Mouse (Mus musculus): ENCODE measurements around the gene Lrch3.
"Not testable (repeated sequence)": the region's sequence is repeated elsewhere in the genome, so short reads cannot be mapped to it uniquely, and the experiment has no call there.

Gene Lrch3

DNA sequence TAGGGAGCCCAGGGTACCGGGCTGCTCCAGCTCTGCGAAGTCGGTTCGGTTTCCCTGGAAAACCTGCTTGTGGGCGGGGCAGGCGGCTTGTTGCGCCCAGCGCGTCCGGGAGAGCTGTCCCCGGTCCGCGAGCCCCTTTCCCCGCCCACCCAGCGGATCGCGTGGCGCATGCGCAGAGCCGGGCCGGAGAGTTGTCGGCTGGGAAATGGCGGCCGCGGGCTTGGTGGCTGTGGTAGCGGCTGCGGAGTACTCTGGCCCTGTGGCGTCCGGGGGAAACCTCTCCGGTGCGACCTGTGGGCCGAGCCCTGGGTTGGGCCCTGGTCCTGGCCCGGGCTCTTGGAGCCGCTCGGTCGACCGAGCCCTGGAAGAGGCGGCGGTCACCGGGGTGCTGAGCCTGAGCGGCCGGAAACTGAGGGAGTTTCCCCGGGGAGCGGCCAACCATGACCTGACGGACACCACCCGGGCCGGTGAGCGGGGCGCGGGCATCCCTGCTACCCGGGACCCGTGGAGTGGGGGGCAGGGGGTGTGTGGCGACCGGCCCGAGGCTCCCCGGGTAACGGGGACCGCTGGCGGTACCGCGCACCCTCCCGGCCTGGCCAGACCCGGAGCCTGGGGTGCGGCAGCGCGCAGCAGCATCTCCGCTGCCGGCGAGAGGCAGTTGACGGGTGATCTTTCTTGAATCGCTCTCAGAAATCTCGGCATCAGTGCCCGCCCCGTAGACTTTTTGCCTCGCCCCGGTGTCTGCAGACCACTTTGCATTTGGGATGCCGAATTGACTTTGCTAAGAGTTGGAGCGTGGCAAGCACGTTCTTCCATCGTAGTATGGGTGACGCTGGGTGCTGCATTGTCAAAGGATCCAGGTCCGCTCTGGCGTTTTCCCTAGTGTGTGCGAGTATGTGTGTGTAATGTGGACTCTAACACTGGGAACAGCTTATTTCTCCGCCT, at the start of gene Lrch3:
Gene Lrch3 (plus strand): TSS at position 164 of the 945 bp plus-strand sequence.
- DNase-seq (ENCODE audit: low read depth, low spot score), result peak; percentile 81

DNA sequence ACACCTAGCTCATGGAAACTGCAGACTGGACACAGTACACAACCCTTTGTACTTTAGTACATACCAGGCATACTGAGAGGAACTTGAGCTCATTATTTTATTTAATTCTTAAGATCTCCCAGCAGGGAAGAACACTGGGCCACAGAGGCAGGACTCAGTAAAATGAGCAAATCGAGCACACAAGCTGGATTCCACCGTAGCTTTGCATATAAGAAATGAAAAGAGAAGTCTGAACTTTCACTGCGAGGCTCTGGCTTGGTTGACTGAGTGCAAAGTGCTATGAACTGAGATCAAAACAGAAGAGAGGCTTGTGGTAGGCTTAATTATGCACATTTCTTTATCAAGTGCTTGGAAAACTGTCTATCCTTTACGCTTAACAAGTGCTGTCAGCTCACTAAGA, 48.5 kb upstream of the Lrch3 start:
- no peak for DNase-seq (ENCODE audit: low read depth, low spot score)

DNA sequence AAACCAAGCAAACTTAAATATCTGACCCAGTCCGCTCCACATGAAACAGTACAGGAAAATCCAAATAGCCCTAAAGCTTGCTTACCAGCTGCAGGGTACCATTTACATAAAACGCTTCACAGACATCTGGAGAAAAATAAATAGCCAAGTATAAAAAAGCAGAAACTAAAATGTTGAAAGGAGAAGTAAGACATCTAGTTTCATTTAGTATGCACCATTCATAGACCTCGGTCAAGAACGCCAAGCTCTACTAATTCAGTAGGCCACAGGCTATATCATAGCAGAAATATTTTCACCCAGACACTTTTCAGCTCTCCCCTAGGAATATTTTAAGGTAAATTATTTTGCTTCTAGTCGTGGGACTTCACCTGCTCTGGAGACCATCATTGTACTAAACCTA, 47.2 kb upstream of the Lrch3 start:
- no peak for DNase-seq (ENCODE audit: low read depth, low spot score)

DNA sequence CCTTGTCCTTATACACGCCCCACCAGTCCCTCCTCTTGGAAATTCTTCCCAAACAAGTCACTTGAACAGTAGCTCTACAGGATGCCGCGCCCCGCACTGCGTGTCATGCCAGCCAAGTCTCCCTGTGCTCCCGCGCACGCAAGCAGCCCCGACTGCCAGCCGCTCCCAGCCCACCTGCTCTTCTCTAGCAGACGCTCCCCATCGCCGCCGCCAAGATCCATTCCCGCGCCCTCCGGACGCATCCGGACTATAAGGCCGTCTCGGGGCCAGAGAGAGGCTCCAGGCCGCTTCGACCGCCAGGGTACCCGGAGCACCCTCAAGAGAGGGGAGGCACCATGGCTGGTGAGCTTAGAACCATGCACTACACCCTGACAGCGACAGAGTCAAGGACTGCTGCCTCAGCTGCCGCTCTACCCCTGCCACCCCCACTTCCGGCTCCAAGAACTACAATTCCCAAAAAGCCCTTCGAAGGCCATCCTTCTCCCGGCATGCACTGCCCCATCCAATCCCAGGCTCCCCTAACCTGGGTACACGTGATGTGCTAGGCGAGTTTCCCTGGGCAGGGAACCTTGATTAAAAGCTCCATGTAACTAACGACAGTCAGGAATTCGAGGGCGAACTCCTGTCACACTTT, 45.9 kb upstream of the Lrch3 start:
- DNase-seq (ENCODE audit: low read depth, low spot score), result peak; percentile 80

DNA sequence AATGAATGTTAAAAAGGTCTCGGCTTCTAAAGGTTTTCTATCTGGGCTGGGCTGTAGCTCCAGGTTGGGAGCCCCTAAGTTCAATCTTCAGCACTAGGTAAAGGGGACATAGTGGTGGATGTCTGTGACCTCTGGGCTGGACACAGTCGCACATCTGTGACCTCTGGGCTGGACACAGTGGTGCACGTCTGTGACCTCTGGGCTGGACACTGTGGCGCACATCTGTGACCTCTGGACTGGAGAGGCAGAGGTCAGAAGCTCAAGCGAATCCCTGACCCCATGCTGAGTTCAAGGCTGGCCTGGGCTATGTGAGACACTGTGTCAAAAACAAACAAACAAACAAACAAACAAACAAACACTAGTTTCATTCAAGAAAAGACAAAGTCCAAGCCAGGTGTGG, 43.7 kb upstream of the Lrch3 start:
- DNase-seq (ENCODE audit: low read depth, low spot score), result no peak

DNA sequence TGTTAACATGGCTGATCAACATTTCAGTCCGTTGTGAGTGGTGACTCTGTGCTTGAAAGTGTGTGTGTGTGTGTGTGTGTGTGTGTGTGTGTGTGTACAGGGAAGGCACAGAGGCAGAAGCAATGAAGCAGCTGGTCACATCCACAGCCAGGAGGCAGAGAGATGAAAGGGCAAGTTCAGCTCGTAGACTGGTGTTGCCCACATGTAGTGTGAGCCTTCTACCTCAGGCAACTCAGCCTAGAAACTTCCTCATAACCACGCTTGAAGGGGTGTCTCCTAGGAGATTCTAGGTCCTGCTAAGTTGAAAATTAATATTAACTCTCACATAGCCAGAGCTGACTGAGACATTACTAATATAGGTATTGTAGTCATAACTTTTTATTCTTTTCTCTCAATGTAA, 40.5 kb upstream of the Lrch3 start:
- no peak for DNase-seq (ENCODE audit: low read depth, low spot score)

DNA sequence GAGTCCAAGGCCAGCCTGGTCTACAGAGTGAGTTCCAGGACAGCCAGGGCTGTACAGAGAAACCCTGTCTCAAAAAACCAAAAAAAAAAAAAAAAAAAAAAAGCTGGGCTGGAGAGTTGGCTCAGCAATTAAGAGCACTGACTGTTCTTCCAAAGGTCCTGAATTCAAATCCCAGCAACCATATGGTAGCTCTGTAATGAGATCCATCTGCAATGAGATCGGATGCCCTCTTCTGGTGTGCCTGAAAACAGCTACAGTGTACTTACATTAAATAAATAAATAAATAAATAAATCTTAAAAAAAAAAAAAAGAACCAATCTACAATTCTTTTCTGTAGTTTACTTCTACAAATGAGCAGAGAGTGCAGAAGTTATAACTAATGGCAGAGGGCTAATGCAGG, 38.6 kb upstream of the Lrch3 start:
- not testable (repeated sequence) for DNase-seq (ENCODE audit: low read depth, low spot score)

DNA sequence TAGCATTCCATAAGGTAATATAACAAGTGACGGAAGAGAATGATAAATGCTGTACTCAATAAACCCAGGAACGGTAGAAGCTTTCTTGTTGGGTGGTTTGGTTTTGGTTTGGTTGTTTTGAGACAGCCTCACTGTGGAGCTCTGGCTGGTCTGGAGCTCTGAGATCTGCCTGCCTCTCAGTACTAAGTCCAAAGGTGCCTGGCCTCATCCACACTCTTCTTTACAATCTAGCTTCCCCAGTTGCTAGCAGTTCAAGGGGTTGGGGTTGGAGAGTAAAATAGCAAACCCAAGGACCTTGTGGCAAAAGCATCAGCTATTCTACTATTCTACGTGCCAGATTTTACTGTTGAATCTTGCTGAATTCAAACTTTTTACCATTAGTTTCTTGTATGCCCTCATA, 38.1 kb upstream of the Lrch3 start:
- DNase-seq (ENCODE audit: low read depth, low spot score), result no peak

DNA sequence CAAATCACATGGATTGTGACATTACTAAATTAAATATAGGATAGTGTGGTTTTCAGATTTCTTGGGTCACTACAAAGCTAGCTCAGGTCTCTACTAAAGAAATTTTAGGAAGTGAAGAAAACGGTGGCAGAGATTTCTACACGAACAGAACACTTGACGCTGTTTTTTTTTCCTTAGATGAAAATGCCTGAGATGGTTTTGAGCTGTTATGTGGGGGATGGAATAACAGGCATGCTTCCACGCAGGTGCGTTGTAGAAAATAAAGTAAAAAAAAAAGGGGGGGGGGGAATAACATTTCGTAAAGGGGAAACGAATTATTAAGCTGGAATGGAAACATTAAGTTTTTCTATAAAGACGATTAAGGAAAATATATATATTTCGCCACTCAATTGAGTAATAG, 37.1 kb upstream of the Lrch3 start:
- DNase-seq (ENCODE audit: low read depth, low spot score), result no peak

DNA sequence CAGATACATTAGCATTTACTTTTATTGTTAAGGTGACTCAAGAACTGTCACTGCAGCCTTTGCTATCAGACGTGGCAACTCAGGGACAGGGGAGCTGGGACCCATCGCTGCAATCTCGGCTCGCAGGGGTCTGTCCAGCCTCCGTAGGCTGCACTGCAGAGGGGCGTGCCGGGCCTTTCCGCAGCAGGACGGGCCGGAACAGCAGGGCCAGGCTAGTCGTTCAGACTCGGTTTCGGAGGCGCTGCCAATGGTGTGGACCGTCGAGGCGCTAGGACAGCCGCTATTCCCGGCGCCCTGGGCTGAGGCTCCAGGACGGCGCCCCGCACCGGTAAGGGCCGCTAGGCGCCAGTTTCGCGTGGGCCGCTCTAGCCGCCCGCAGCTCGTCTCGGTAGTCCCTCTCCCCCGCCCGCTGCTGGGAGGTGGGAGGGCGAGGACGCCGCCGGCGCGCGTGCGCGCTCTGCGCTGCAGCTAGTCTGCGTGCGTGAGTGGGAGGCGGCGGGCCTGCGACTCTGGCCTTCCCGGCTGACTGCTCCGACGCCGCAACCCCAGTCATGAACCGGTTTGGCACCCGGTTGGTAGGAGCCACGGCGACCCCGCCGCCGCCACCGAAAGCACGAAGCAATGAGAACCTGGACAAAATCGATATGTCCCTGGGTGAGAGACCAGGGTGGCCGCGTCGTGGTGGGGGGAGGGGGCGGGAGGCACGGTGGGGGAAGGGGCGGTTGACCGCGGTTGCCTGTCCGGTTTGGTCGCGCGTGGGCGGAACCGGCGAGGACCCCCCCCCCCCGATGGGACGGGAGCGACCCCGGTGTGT, 36.4 kb upstream of the Lrch3 start, which contains the start of the genes Fyttd1 and Rubcn:
Gene Fyttd1 (plus strand): TSS at position 158 of the 814 bp plus-strand sequence.
Gene Rubcn (minus strand): TSS at position 424 of the 814 bp plus-strand sequence.
- DNase-seq (ENCODE audit: low read depth, low spot score), result peak; percentile 93

DNA sequence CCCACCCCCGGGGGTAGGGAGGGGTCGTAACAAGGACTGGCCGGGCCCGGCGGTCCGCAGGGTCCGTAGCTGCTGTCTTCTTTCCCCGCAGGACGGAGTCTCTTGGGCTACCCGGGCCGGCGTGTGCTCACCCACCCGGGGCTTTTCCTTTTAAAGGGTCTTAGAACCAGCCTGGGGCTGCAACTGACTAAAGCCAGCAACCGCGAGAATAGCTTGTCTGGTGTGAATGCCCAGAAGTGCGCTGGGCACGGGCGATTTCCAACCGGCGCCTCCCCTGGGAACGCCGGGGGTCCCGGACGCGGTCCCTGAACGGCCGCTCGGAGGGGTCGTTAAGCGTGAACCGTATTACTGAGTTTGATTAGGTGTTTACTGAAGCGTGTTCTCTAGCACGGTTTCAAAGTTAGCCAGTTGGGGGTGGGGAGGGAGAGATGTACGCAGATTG, 35.7 kb upstream of the Lrch3 start:
- no peak for DNase-seq (ENCODE audit: low read depth, low spot score)

DNA sequence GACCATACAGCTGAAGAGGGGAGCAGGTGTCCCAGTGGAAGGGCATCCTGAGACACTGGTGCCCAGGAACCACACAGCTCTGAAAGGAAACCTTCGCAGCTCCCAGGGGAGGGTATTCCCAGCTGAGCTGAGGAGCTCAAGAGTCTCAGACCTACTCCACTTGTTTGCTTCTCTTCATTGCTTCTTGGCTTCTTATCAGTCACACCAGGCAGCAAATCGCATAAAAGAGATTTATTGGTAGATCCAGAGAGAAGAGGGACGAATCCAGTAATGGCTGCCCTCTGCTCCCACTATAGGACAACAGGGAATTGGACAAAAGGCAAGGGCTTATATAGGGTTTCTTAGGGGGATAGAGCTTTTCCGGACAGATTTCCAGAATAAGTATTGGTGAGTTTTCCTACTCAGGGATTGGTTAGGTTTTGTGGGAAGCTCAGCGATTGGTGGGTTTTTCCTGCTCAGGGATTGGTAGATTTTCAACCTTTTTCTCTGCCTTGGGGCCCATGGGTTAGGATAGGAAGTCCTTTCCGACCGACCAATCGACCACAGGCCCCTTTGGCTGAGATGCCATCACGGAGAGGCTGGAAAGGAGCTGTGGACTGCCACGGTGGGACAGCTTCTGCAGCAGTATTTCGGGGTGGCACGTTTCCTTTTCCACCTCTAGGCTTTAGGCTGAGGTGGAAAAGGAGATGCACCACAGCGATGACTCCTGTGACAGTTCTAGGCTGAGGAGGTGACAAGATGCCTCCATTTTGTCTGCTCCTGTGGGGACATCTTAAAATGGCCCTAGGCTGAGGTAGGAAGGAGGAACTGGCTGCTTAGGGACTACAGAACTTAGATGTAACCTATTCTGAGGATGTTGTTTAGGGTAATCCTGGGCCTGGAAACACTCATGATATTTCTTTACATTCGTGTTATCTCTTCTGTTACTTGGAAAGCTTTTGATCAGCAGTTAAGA, 34.7 kb upstream of the Lrch3 start:
- DNase-seq (ENCODE audit: low read depth, low spot score), result no peak

DNA sequence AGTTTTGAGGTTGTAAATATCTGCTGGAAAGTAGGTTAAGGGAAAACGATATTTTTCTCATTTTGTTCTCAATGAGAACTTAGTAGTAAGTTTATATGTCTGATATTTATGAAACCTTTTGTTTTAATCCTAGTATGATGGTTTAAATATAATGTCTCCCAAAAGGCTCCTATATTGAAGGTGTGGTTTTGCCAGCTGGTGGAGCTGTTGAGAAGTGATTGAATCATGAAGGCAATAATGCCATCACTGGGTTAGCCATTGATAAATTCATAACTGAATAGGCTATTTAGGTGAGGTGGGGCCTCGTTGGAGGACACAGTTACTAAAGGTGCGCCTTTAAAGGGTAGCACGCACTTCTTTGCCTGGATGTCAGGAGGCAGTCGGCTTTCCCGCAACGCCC, 32.4 kb upstream of the Lrch3 start:
- no peak for DNase-seq (ENCODE audit: low read depth, low spot score)

DNA sequence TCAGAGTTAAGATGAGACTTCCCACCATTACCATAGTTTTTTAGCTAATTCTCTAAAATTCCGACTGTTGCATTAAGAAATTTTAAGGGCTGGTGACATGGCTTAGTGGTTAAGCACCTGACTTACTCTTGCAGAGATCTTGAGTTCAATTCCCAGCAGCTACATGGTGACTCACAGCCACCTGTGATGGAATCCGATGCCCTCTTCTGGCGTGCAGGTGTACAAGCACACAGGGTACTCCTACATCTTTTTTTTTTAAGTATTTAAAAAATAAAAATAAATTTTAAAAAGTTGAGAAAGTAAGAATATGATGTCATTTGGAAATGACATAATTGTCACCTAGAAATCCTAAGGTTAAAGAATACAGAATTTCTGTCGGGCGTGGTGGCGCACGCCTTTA, 25.9 kb upstream of the Lrch3 start:
- no peak for DNase-seq (ENCODE audit: low read depth, low spot score)

DNA sequence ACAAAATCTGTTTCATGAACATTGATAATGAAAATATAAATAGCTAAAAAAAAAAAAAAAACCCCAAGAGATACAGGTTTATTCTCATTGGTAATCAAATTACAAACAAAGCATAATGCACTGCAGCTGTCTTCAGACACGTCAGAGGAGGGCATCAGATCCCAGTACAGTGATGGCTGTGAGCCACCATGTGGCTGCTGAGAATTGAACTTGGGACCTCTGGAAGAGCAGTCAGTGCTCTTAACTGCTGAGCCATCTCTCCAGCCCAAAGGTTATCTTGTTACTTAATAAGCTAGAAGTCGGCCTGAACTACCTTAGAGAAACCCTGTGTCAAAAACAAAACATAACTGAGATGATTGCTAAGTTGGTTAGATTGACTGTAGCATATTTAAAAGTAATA, 24.0 kb upstream of the Lrch3 start:
- DNase-seq (ENCODE audit: low read depth, low spot score), result no peak

DNA sequence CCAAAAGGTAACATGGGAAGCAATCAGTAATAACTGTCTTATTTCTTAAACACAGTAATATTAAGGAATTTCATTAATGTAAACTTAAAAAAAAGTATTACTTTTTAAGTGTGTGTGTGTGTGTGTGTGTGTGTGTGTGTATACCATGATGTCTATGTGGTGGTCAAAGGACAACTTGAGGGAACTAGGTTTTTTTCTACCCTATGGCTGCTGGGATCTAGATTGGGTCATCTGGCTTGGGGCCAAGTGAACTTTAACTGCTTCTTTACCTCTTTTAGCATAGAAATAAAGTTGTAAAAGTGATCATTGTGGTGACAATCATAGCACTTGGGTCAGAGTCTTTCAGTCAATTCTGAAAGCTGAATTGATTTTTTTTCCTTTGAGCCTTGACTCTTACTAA, 17.8 kb upstream of the Lrch3 start:
- no peak for DNase-seq (ENCODE audit: low read depth, low spot score)

DNA sequence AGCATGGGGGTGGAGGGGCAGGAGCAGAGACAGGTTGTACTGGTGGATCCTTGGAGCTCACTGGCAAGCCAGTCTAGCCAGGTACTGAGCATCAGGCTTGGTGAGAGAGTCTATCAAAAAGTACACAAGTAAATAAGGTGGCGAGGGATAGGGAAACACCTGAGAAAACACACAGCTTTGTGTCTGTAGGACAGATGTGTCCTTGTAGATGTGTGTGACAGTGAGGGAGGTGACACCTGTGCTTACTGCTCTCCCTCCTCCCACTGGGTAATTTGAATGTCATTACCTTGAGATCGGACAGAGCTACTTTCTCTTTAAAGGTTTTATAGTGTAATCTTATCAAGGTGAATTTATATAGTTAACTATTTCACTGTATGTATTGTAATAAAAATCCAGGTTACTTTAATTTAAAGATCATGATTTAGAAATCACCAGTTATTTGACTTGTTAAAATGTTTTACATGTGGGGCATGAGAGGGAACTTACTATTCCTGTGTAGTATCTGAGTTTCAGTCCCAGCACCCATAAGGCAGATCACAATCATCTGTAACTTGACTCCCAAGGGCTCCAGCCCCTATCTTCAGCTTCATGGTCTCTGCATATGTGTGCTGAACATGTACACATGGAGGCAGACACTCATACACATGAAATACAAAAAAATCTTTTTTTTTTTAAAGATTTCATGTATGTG, 12.4 kb upstream of the Lrch3 start:
- DNase-seq (ENCODE audit: low read depth, low spot score), result no peak

DNA sequence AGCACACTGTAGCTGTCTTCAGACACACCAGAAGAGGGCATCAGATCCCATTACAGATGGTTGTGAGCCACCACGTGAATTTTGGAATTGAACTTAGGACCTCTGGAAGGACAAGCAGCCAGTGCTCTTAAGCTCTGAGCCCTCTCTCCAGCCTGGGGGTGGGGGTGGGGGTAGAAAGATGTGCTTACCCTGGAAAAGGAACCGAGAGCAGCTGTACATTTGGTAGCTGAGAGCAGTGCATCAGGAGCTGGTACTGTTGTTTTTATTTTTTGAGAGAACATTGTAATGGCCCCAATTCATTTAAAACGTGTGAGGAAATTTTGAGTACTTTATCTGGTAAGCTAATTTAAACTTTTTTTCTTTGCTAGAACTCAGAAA, 11.9 kb upstream of the Lrch3 start:
- no peak for DNase-seq (ENCODE audit: low read depth, low spot score)

DNA sequence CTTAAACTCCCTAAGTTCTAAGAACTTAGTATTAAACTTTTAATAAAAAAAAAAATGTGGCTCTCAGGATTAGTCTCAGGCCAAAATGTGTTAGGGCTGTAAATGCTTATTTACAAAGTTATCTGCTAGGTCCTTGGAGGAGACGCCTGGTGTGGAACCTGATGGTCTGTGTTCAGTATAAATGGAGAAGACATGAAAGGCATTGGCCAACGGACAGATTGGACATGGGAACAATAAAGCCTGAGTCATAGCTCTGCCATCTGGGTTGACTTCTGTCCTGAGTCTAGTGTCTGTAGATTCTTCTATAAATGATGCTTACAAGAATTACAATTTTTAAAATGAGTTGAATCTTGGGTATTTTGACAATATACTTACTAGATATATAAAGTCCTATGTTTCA, 7.7 kb upstream of the Lrch3 start:
- DNase-seq (ENCODE audit: low read depth, low spot score), result no peak

DNA sequence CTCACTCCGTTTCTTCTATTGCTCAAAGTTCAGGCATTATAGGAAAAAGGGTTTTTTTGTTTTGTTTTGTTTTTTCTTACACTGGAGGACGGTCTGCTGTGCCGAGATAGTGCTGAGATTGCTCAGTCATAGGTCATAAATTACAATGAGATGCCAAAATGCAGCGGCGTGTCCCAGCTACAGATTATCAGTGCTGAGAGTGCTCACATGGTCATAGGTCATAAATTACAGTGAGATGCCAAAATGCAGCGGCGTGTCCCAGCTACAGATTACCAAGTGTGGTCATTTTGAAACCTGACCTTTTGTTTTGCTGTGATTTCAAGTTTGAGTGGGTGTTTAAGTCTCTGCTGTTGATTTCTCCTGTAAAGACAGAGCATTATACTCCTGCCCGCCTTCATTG, 7.2 kb upstream of the Lrch3 start:
- DNase-seq (ENCODE audit: low read depth, low spot score), result no peak

Data from WW6 (cell line).